Mouse (Mus musculus): Measurements from ENCODE around the gene Paqr5.

Paqr5 gene

DNA sequence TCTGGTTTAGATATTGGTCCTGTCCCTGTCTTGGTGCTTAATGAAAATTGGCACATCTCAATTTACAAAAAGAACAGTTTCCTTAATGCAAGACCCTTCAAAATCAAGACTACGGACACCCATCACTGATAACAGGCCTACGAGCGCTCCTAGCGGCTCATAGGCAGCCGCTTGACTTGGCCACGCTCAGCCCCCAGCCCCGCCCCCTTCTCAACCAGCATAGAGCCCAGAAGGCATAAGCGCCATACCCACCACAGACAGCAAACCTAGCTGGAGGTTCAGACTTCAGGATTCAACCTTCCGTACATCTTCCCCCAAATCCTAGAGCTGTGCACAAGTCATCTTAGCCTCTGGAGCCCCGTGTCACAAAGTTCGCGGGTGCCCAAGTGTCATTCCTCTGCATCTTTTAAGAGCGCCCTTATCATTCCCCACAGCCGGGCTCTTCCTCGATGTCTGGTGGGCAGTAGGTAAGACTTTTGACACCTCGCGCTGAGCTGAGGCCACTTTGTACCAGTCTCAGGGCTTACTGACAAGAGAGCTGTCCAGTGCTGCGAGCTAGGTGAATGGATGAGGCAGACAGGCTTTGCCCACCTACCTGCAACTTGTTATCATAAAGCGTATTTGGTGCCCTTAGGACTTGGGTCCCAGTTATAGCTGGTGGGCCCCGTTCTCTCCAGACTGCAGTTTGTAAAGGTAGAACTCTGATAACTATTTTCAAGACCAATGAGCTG lies 116.0 kb downstream of the Paqr5 start:
- DNase-seq (ENCODE audit: low spot score in 2 of 2) = no peak

DNA sequence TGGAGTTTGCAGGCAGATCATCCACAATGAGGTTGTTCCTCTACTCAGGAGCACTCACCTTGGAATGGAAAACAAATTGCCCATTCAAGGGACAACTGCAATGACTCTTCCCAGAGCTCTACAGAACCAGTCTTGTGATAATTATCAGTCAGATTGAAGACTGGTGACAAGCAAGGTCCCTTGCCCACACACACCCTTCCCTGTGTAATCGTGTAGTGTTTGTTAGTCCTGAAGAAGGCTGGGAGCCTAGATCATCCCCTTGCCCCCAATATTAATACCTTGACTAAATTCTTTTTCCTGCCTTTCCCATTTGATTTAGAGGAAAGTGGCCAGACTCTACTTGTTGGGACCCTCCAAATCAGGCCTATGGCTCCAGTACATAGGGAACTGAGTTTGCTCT lies 117.0 kb downstream of the Paqr5 start:
- DNase-seq (ENCODE audit: low spot score in 2 of 2) = no peak

DNA sequence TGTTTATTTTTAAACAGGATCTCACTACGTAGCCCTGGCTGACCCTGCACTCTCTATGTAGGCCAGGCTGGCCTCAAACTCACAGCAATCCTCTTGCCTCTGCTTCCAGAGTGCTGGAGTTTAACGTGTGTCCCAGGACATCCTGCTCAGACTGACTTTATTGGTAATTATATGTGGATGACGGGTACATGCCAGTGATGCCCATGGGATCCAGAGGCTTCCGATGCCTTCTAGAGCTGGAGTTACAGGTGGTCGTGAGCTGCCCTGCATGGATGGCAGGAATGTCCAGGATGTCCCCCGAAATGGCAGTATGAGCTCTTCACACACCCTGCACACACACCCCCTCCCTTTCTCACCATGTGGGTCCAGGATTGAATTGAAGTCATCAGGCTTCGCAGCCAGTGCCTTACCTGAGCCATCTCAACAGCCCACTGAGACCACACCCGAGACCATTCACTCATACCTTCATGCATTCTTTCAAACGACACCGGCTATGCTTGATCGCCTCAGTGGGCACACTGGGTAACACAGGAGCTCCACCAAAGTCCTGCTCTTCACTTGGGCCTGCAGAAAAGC lies 117.7 kb downstream of the Paqr5 start:
- DNase-seq (ENCODE audit: low spot score in 2 of 2) = no peak

DNA sequence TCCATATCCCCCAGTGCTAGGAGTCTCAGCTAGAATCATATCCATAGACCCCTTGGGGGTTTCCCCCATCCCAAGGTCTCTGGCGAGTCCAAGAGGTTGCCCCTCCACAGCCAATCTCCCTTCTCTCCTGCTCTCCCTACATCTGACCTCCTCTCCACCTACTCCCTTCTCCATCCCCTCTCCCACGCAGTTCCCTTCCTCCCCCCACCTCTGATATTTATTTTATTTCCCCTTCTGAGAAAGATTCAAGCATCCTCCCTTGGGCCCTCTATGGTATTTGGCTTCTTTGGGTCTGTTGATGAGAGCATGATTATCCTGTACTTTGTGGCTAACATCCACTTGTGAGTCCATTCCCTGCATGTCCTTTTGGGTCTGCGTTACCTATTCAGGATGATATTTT lies 118.3 kb downstream of the Paqr5 start:
- no peak for DNase-seq (ENCODE audit: low spot score in 2 of 2)

DNA sequence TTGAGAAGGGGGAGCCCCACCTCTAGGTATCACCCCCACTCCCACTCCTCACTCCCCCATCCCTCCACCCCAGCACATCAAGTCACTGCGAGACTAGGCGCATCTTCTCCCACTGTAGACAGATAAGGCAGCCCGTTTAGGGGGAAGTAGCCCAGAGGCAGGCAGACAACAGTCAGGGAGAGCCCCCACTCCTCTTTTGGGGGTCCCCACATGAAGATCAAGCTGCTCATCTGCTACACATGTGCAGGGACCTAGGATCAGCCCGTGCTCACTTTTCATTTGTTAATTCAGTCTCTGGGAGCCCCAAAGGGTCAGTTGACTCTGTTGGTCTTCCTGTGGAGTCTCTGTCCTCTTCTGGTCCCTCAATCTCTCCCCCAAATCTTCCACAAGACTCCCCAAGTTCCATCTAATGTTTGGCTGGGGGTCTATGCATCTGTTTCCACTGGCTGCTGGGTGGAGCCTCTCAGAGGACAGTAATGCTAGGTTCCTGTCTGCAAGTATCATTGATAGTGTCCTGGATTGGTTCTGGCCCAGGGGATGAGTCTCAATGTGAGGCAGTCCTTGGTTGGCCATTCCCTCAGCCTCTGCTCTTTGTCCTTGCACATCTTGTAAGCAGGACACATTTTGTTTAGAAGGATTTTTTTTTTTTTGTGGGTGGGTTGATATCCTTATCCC lies 118.9 kb downstream of the Paqr5 start:
- no peak for DNase-seq (ENCODE audit: low spot score in 2 of 2)

DNA sequence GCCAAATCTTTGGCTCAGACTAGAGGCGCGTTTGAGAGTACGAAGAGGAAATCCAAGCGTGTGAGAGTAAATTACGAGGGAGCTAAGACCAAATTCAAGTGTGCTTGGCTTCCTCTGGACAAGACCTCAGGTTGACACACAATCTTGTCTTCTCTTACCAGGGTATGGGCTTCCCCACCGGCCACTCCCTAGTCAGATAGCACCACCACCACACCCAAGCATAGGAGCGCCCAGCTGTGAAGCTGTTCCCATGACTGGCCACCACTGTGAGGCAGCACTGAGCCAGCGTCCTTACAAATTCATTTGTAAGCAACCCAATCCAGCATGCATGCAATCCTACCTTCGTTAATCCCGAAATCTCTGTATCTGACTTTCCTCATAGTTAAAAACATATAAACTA lies 119.7 kb downstream of the Paqr5 start:
- DNase-seq (ENCODE audit: low spot score in 2 of 2) = no peak

DNA sequence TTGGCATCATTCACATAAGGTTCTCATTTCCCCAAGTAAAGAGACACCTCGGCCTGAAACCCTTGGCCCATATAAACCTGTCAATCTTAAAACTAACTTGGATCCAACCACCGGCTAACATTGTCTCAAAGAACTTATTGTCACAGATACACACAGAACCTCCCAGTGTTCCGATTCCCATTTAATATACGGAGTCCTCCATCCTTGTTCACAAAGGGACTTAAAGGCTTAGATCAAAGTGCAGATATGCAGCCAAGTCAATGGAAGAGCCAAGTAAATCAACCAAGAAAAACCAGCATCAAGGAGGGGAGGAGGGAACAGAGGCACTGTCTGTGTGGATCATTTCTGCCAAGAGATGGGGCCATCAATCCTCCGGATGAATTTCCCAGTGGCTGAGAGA lies 121.1 kb downstream of the Paqr5 start:
- DNase-seq (ENCODE audit: low spot score in 2 of 2) = no peak

DNA sequence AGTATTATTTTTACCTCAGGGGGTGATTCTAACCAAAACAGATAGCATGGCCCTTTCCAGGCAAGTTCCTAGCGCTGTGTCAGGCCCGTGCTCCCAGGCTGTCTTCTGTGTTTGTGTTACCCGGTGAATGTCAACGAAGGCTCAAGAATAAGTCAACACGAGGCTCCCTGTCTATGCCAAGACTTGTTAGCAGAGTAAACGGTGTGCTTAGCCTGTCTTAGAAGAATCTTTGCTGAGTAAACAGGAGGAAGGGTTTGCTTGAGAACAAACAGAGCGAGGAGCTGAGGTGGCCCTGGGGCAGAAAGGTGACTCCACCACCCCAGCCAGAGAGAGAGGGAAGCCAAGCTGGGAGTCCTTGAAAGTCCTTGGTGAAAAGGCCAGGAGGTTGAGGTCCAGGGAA lies 122.5 kb downstream of the Paqr5 start:
- no peak for DNase-seq (ENCODE audit: low spot score in 2 of 2)
